Mouse (Mus musculus) layer of hippocampus, adult 8-10 months (tissue): ENCODE results near the gene Jade2. TPM values are rescaled to one million over a fixed set of nuclear protein-coding genes. Genes with fewer than 3 reads are reported as not detected.

Source experiments
- DNase-seq, 2 experiments: peaks; one replicate each; pipeline ENCODE4 v3.0.0; 2022; ENCODE audit warnings: low spot score in 2 of 2
- total RNA-seq, 4 experiments: library from RNA; stranded (reverse); gene quantifications; 2 replicates each; pipeline ENCODE4 v1.2.4; 2022

Gene Jade2
- total RNA-seq, 4 experiments from 2014 or later, result 50.6 to 54.2 (median 52.0) TPM

DNA sequence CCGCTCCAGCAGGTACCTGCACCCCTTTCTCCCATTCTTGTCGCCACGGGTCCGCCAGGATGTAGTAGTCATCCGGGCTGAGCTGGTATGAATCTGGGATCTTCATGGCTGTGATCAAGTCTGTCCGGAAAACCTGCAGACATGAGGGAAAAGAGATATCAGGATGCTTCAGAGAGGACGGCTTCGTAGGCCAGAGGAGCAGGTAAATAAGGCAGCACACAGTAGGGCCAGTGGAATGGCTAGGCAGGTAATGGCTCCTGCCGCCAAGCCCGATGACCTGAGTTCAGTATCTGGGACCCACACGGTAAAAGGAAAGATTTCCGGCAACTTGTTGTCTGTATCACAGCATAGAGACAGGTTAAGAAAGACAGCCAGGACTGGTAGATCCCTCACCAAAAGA is 21.9 kb downstream of the Jade2 start:
- DNase-seq, result no peak

DNA sequence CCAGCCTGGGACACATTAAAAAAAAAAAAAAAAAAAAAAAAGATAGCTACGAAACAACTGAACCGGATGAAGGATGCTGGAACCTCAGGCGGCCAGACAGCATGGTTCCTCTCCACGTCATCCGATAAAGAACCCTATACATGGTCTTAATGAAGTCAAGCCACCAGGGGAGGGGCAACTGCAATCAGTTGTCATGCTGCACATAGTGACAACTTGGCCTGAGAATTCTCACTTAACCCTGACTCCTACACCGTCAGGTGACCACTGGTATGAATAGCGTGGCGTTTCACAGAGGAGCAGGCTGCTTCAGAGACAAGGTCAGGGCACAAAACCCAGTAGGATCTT is 23.4 kb downstream of the Jade2 start:
- DNase-seq, result no peak

DNA sequence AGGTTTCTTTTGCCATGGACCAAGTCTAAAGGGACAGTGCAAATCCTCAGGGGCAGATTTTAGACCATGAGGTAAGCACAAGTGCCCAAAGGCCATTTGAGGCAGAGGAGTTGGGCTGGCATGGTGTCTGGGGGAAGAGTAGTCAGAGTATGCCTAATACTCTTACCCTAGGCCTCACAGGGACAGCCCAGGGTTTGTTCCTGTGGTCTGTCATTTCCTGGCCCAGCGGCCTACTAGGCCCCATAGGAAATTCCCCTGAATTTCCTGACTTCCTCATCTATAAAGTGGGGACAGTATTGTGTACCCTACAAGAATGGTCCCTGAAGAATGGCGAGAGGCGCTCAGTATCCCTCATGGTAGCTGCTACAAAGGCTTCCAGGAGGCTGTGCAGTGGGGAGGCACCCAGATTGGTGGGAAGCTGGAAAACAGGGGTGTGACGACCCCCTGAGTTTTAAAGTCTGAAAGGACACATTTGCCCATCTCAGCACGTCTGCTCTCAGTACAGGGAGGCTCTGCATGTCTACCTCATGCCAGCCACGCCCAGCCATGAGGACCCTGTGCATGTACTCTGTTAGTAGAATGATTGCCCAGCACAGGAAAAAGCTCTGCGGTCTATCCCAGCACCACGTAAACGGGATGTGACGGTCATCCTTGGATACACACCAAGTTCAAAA is 23.9 kb downstream of the Jade2 start:
- DNase-seq, result no peak

DNA sequence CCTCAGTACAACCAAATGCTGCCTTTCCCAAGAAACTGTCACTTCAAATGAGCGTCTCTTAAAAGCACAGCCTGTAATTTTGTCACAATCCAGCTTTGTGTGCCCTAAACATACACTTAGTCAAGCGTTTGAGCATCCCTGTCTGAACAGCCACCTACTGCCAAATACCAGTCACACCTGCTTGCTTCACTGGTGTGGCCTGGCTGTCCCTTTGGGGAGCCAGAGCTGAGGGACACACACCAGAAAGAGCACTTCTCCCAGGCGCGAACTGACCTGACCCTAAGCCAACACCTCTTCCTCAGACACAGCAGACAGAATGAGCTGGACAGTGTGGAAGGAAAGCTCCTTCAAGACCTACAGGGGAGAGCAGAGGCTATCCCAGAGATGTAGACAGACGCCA is 24.5 kb downstream of the Jade2 start:
- DNase-seq, result no peak

DNA sequence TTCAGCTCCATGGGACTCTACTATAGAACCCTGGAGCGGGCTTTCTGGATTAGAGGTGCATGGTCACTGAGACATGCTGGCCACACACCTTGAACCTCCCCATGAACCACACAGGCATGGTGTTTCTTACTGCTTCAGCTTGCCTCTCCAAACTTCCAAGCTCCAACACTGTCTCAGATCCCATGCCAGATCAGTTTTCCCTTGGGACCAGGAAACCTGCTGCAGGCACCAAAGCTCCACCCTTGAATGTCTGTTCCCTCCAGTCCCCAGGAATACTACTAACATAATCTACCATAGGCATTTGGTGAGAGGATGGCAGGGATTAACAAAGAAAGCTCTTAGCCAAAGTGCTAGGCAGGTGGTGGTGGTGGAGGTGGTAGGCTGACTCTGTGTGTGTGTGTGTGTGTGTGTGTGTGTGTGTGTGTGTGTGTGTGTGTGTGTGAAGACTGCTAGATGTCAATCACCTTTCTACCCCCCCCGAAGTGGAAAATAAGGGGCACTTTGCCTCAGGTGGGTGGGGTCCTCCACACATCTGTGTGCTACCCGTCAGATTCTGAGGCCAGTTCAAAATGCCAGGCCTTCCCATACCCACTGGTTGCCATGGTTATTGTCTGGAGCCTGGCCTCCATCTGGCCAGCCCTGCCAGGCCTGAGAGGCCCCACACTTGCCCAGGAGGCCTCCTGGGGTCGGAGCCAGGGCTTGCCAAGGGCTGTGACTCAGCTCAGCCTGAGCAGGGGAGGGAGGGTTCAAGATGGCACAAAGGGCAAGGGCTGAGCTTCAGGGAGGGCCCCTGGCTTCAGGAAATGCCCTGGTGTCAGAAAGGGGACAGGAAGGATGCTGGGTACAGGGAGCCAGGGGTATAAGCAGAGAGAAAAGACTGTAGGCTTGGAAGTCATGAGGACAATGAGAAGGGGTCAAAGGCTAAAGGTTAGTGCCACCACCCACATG is 25.2 kb downstream of the Jade2 start:
- DNase-seq, result peak; percentile 38 to 42

DNA sequence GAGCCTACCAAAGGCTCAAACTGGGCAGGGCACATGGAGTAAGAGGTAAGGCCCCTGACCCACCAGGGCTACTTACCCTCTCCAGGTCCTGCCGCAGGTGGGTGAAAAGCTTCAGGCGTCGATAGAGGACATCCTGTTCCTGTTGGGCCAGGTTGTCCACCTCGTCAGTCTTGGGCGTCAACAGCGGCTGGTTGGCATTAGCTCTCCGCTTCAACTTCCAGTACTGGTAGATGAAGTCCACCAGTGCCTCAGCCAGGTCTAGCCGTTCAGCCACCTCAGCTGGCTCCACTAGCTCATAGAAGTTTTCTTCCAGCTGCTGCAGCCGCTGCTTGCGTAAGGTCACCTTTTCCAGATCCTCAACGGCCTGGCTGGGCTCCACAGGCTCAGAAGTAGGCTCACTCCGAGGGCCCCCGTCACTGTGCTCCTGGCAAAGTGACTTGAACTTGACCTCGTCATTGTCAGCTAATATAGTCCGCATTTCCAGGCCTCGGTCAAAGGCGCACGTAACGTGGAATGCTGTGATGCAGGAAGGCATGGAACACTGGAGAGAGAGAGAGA is 32.5 kb downstream of the Jade2 start:
- DNase-seq, result no peak

DNA sequence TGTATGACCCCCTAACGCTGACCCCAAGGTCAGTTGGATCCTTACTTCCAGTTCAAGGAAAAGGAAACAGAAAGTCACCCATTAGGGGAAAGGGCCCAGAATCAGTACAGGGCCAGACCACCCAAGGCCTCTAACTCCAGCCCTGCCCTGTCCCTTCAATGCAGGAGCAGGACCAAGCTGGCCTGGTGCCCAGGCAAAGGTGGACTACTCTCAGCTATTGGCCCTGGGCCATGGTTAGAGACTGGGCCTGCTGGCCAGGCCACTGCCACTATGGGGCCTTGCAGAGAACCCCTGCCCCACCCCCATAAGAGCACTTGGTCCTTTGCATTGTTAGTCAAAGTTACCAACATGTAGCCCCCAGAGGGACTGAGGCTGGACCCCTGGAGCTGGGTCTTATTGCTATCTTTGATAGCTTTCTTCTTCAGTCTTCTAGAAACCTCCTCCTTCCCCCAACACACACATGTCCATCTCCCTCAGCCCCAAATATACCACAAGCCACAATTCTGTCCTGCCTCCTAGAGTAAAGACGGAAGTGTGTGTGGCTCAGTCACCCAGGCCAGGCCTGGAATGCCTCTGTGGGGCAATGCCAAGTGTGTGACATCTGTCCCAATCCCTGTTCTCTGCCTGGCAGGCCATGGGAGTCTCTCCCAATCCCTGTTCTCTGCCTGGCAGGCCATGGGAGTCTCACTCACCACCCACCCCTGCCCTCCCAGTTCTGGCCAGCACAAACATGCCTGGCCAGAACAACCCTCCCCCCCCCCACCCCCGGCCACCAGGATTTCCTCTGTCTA is 33.3 kb downstream of the Jade2 start:
- no peak for DNase-seq

DNA sequence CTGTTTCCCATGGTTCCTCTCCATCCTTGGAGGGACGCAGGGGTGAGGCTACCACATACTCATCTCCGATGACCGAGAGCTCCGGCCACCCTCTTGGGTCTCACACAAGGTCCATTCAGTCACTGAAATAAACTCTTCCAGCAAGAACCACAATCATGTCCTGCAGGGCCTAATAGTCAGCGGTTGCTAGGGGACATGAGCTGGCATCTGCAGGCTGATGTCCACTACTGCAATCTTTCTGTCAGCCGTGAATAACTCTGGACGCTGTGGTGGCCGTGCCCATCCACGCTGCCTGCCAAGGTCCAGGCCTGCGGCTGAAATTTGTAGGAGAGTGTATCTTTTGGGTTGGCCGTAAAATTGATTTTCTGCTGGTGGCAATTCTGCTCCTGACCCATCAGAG is 34.2 kb downstream of the Jade2 start:
- DNase-seq, result no peak

DNA sequence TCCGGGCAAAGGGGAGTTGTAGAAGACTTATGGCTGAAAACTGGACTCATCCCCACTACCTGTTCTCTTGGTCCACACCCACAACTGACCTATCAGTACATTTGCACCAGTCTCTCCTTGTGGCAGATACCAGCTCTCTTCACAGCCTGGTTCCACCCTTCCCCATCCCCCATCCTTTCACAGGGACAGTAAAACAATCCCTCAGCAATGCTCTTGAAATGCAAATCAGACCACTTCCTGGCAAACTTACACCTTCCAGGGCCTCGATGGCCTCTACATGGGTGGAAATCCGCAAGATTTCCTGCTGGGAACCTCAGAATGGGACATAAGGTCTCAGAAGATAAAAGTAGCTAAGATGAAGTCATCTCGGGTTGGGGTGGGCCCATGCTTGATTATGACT is 34.7 kb downstream of the Jade2 start:
- DNase-seq, result no peak

DNA sequence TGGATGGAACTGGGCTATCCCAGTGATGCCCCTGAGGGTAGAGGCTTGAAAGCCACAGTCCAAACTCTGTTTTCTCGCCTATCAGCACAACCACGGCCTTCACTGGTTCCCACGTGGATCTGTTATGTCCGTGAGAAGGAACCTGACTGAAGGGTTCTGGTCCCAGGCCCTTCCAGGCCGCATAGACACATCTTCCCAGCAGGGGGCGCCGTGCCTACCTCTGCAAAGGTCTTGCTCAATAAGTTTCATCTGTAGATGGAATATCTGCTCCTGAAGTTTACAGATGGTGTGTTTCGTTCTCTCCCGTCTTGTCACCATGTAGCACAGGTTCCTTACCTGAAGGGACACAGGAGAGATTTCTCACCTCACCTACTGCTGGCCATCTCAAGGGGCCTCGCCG is 36.6 kb downstream of the Jade2 start:
- DNase-seq, result peak in 1 of 2 experiments; percentile 72

DNA sequence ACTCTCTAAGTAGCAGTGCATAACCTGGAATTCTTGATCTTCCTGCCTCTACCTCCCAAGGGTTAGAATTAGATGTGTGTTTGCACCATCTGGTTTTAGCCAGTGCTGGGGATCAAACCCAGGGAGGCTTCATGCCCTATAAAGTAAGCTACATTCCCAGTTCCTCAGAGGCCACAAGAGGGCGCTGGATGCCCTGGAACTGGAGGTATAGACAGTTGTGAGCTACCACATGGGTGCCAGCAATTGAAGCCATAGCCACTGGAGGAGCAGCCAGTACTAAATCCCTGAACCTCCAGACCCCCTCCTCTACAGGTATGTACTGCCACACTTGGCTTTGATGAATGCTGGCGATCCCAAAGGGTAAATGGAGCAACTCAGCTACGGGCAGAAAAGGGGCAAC is 37.5 kb downstream of the Jade2 start:
- DNase-seq, result peak in 1 of 2 experiments; percentile 40

DNA sequence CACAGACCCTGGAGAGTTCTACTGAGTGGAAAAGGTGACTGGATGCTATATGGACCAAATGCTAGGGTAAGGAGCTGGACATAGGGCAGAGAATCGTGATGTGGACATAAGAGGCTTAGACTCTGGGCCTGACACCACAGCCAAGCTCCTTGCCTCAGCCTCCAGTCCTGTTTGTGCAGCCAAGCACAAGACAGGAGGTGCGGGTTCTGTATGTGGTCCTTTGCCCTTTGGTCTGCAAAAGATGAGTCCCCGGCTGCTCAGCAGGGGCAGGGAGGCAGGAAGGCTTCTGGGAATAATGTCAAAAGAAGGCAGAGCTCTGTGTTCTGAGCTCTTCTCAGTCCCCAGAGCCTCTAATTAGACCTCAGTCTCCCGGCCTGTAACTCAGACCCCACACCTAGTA is 38.6 kb downstream of the Jade2 start:
- DNase-seq, result no peak

DNA sequence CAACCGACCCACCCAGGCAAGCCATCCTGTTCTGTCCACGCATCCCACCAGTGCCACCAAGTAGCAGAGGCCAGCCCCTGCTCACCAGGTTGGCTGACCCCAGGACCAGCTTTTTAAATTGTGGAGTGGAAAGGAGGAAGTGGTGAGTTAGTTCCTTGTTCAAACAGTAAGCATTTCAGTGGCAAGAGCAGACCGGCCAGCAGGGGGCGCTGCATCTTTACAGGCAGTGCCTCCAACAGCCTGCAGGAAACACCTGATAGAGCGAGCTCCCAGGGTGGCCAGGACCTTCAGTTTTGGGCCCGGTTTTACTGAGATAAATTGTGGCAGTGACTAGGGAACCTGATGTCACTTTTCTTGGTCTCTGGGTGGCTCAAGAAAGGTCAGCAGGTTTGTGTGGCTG is 39.7 kb downstream of the Jade2 start:
- DNase-seq, result peak; percentile 64 to 87

DNA sequence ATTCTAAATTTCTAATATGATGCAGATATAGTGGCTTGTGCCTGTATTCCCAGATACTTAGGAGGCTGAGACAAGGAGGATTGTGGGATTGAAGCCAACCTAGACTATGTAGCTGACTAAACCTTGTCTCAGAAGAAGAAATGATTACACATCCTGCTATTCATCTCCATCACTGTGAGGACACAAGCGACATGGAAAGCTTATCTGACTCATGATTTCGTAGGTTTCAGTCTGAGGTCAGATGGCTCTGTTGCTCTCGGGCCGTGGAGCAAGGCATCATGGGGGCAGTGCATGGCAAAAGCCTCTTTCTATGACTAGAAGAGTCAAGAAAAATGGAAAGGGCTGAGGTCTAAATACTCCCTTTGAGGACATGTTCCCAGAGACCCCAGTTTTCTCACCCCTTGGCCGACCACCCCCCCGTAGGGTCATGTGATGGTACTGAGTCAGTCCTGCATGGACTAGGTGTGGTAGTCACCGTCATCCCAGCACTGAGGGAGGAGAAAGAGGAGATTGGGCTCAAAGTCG is 45.4 kb downstream of the Jade2 start:
- DNase-seq, result no peak

DNA sequence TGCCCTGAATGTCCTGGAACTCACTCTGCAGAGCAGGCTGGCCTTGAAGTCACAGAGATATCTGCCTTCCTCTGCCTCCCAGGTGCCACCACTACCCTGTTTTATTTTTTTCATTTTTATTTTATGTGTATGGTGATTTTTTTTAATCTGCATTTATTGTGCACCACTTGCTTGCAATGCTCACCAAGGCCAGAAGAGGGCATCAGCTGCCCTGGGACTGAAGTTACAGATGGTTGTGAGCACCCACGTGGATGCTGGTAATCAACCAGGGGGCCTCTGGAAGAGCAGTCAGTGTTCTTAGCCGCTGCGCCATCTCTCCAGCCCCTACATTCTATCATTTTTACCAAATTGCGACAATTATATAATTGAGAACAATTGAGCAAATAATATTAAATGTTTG is 46.2 kb downstream of the Jade2 start:
- no peak for DNase-seq

DNA sequence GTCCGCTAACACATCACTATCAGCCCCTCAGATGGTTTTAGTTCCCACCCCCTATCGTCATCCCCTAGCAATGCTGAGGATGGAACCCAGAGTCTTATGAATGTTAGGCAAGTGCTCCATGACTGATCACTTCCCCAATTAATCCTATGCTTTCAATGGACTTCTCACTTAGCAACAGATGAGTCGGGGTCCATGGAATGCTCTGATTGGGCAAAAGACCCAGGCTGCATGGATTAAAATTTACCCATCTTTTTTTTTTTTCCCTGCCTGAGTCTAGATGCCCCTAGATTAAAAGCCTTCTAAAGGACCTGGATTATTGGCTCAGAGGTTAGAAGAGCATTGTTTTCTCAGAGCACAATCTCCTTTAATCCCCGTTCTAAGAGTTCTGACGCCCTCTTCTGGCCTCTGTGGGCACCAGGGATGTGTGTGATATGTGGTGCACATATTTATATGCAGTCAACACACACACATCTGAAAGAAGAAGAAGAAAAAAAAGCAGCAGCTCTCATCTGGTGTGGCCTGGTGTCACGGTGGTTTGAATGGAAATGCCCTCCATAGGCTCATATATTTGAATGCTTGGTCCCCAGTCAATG is 47.7 kb downstream of the Jade2 start:
- DNase-seq, result peak in 1 of 2 experiments; percentile 54

DNA sequence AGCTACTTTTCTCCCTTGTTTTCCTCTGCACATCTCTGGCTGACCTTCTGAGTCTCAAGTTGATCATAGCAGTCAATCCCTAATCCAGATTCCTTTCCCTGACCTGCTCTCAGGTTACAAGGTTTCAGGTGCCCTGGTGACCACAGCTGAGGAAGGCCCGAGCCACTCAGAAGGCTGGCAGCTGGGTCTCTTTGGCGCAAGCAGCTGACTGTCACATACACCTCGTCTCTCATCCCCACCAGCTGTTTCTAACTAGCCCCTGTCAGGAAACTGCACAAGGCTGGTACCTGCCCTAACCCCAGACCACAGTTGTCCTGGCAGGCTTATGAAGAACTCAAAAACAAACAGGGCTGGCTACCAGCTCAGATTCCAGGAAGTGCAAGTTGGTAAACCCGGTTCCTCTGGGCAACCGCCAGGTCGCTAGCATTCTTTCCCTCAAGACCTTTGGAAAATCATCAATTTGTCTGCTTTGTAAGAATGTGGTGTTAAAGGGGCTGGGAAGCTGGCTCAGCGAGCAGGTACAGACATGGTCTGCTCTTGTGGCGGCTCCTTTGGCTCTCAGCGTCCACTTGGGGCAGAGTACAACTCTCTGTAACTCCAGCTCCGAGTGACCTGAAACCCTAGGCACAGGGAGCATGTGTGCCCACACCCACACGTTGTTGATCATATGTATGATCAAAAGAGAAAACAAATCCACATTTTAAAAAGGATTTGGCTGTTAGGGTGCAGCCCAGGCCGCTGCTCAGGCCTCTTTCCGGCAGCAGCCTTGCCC is 50.2 kb downstream of the Jade2 start:
- no peak for DNase-seq

DNA sequence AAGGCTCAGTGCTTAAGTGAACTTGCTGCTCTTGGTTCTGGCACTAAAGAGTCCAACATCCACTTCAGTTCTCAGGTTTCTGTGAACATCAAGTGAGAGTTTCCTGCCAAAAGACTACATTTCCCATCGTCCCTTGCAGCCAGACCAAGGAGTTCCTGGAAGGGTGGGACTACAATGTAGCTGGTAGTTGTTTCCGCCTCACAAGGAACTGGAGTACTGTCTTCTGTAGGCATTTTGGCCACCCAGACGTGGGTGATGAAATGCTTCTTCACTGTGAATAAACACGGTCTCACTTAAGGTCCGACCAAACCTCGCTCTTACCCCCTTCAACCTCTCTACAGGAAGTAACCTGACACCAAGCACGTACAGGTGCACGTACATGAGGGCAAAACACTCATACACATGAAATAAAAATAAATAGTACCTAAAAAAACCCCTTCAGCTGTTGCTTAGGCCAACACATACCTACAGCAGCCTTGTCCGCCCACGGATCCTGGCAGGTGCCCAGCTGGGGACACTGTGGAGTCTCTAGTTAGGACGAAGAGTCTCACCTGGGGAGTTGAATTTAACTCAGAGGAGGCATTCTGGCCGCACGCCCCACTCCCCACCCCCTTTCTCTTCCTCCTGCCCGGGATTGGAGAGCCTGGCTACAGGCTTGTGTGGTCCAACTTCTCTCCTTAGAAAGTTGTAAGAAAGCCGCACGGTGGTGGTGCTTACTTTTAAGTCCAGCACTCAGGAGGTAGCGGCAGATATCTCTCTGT is 52.1 kb downstream of the Jade2 start:
- peak; percentile 58 to 69 for DNase-seq

DNA sequence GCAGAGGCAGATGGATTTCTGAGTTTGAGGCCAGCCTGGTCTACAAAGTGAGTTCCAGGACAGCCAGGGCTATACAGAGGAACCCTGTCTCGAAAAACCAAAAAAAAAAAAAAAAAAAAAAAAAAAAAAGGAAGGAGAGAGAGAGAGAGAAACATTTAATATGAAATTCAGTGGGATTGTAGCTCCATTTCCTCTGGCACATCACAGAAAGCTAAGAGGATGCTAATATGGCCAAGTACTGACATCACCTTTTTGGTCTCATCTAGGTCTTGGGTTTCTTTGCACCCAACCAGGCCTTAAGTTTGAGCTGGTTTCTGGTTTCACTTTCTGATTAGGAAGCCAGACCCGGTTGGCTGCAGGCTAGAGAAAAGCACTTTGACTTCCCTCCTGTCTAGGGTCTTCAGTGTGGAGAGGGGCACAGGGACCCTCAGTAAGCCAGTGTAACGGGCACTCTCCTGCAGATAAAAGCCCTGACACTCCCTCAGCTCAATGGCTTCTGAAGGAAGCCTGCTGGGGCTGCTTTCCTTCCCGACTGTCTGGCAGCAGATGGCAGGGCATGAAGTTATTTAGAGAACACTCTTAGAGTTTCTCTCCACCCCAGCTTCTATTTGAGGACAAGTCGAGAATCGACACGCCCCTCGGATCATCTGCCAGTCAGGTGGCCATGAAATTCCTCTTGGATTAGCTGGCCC is 56.7 kb downstream of the Jade2 start:
- no peak for DNase-seq
